Mouse (Mus musculus) kidney, adult 9 months (tissue): ENCODE results near the gene Pyurf.

Source experiments
- DNase-seq: peaks from one replicate; pipeline ENCODE4 v3.0.0; 2022

Pyurf gene

GRCm38 (mm10) chr6:57691467-57692261, at the start of gene Pyurf:
Gene Pyurf, minus strand, starts transcription at chr6:57692078.
- DNase-seq, result peak; percentile 95

- DNase-seq, result no peak
Measured at GRCm38 (mm10) chr6:57721347-57721746, 29.5 kb upstream of the Pyurf start.

- DNase-seq, result no peak
Measured at GRCm38 (mm10) chr6:57711726-57712125, 19.8 kb upstream of the Pyurf start.

- DNase-seq, result no peak
Measured at GRCm38 (mm10) chr6:57706721-57707120, 14.8 kb upstream of the Pyurf start.

- peak; percentile 21 for DNase-seq
Measured at GRCm38 (mm10) chr6:57703703-57704102, 11.8 kb upstream of the Pyurf start.

GRCm38 (mm10) chr6:57702743-57703499, 11.0 kb upstream of the Pyurf start:
- peak; percentile 97 for DNase-seq

- DNase-seq, result peak; percentile 39
Measured at GRCm38 (mm10) chr6:57702376-57702742, 10.5 kb upstream of the Pyurf start, which contains the start of gene Lancl2. Gene Lancl2, plus strand, starts transcription at chr6:57702540.

- no peak for DNase-seq
Measured at GRCm38 (mm10) chr6:57701686-57702085, 9.8 kb upstream of the Pyurf start.

GRCm38 (mm10) chr6:57693116-57693515, 1.2 kb upstream of the Pyurf start:
- no peak for DNase-seq

- no peak for DNase-seq
Measured at GRCm38 (mm10) chr6:57684156-57684555, 7.7 kb downstream of the Pyurf start.

- DNase-seq, result no peak
Measured at GRCm38 (mm10) chr6:57661295-57661694, 30.6 kb downstream of the Pyurf start.

- DNase-seq, result peak; percentile 3
Measured at GRCm38 (mm10) chr6:57647256-57647655, 44.6 kb downstream of the Pyurf start.

- peak; percentile 33 for DNase-seq
Measured at GRCm38 (mm10) chr6:57641789-57642188, 50.1 kb downstream of the Pyurf start.

- DNase-seq, result no peak
Measured at GRCm38 (mm10) chr6:57639531-57639930, 52.3 kb downstream of the Pyurf start.
